Mouse (Mus musculus): ENCODE data around the gene Gm11273.
"Not testable (repeated sequence)": the region's sequence is repeated elsewhere in the genome, so short reads cannot be mapped to it uniquely, and the experiment has no call there.

Gene Gm11273

GRCm38 (mm10) chr13:21501182-21501581 is at the start of gene Gm11273:
Gm11273 (minus strand) TSS chr13:21501418.
- not testable (repeated sequence) for DNase-seq (ENCODE audit: low spot score)

GRCm38 (mm10) chr13:21550416-21551110 is 49.3 kb upstream of the Gm11273 start:
- DNase-seq (ENCODE audit: low spot score) = no peak

- no peak for DNase-seq (ENCODE audit: low spot score)
Observed at GRCm38 (mm10) chr13:21549487-21549886, 48.3 kb upstream of the Gm11273 start.

- no peak for DNase-seq (ENCODE audit: low spot score)
Observed at GRCm38 (mm10) chr13:21542708-21543107, 41.5 kb upstream of the Gm11273 start, which contains the start of gene Olfr1366. Olfr1366 (minus strand) TSS chr13:21542808.

GRCm38 (mm10) chr13:21530781-21531201 is 29.6 kb upstream of the Gm11273 start, which contains the start of gene Zkscan8:
Zkscan8 (minus strand) TSS chr13:21531120.
- peak; percentile 85 for DNase-seq (ENCODE audit: low spot score)

- no peak for DNase-seq (ENCODE audit: low spot score)
Observed at GRCm38 (mm10) chr13:21530136-21530535, 28.9 kb upstream of the Gm11273 start.

- peak; percentile 88 for DNase-seq (ENCODE audit: low spot score)
Observed at GRCm38 (mm10) chr13:21506221-21506649, 5.0 kb upstream of the Gm11273 start.

- DNase-seq (ENCODE audit: low spot score) = no peak
Observed at GRCm38 (mm10) chr13:21502296-21502695, 1.1 kb upstream of the Gm11273 start.

GRCm38 (mm10) chr13:21495080-21495479 is 6.1 kb downstream of the Gm11273 start, which contains the start of gene AK157302:
AK157302 (plus strand) TSS chr13:21495223.
- DNase-seq (ENCODE audit: low spot score) = no peak

GRCm38 (mm10) chr13:21492847-21493246 is 8.4 kb downstream of the Gm11273 start:
- no peak for DNase-seq (ENCODE audit: low spot score)

GRCm38 (mm10) chr13:21486881-21487280 is 14.3 kb downstream of the Gm11273 start:
- no peak for DNase-seq (ENCODE audit: low spot score)

GRCm38 (mm10) chr13:21478759-21479670 is 22.2 kb downstream of the Gm11273 start, which contains the start of the genes Zkscan4 and Gm10065:
Zkscan4 (plus strand) TSS chr13:21478907.
Gm10065 (minus strand) TSS chr13:21479441.
- DNase-seq (ENCODE audit: low spot score) = peak; percentile 79

GRCm38 (mm10) chr13:21472427-21472826 is 28.8 kb downstream of the Gm11273 start:
- DNase-seq (ENCODE audit: low spot score) = no peak

- no peak for DNase-seq (ENCODE audit: low spot score)
Observed at GRCm38 (mm10) chr13:21469097-21469496, 32.1 kb downstream of the Gm11273 start.

- DNase-seq (ENCODE audit: low spot score) = no peak
Observed at GRCm38 (mm10) chr13:21468061-21469019, 32.9 kb downstream of the Gm11273 start, which contains the start of gene Nkapl. Nkapl (minus strand) TSS chr13:21468509.

GRCm38 (mm10) chr13:21467336-21467735 is 33.9 kb downstream of the Gm11273 start:
- no peak for DNase-seq (ENCODE audit: low spot score)

GRCm38 (mm10) chr13:21462516-21462915 is 38.7 kb downstream of the Gm11273 start:
- DNase-seq (ENCODE audit: low spot score) = not testable (repeated sequence)

- DNase-seq (ENCODE audit: low spot score) = no peak
Observed at GRCm38 (mm10) chr13:21456347-21456746, 44.9 kb downstream of the Gm11273 start.

- no peak for DNase-seq (ENCODE audit: low spot score)
Observed at GRCm38 (mm10) chr13:21454133-21454532, 47.1 kb downstream of the Gm11273 start.

GRCm38 (mm10) chr13:21453449-21453848 is 47.8 kb downstream of the Gm11273 start, which contains the start of gene Zscan26:
Zscan26 (minus strand) TSS chr13:21453730.
- DNase-seq (ENCODE audit: low spot score) = peak; percentile 85

- no peak for DNase-seq (ENCODE audit: low spot score)
Observed at GRCm38 (mm10) chr13:21453042-21453441, 48.2 kb downstream of the Gm11273 start.
